ENCODE assay signal across 9 mouse cellular contexts in genomic region chr2:6074891-6075529, GRCm38 (mm10). TPM values are rescaled to one million over a fixed set of nuclear protein-coding genes. Genes with fewer than 3 reads are reported as not detected.
DNase-seq lines count a peak whose midpoint lies in the region; ATAC-seq lines count a peak whose summit lies in the region.
"Had no signal": no experiment of that assay in that cellular context is flagged by ENCODE, and none has a peak within 500 bp of the region (broad histone marks: within the 10 kb centered on the region; RNA-seq: fewer than 3 reads in every experiment).

No protein-coding gene starts in this region.

- H3K4me2 ChIP-seq in heart, embryonic 12.5 days = no peak overlapping the region
- no peak overlapping the region for H3K4me2 ChIP-seq in limb, embryonic 11.5 days (ENCODE audit: low read depth, severe bottlenecking)
- H3K4me2 ChIP-seq: liver, embryonic 13.5 days had no signal

- no peaks in the 10 kb centered on the region; the same call in 1 of the 2 replicates for H3K27me3 ChIP-seq in heart, embryonic 12.5 days (replicated peaks)
- H3K27me3 ChIP-seq in limb, embryonic 11.5 days (ENCODE audit: control insufficient read depth, insufficient read depth, low read length) = no peaks in the 10 kb centered on the region
- H3K27me3 ChIP-seq: liver, embryonic 13.5 days had no signal

- H3K4me1 ChIP-seq in heart, embryonic 12.5 days (replicated peaks) = peaks cover 38% of the 10 kb centered on the region
- peaks cover 7% of the 10 kb centered on the region for H3K4me1 ChIP-seq in limb, embryonic 11.5 days (ENCODE audit: control insufficient read depth, insufficient read depth, low read length)

- H3K27ac ChIP-seq in heart, embryonic 12.5 days (ENCODE audit: poor library complexity, severe bottlenecking) = peak overlapping the region; percentile 73
- no peak overlapping the region for H3K27ac ChIP-seq in limb, embryonic 11.5 days (replicated peaks; ENCODE audit: low read depth, low read length)
- H3K27ac ChIP-seq: liver, embryonic 13.5 days had no signal

- WGBS in heart, embryonic 12.5 days = 41% methylated on average over 10 of the region's 10 CpGs
- WGBS in limb, embryonic 11.5 days = 44% methylated on average over 10 of the region's 10 CpGs

- peak; percentile 40 for ATAC-seq in heart, embryonic 12.5 days (ENCODE audit: insufficient number of reproducible peaks, low FRiP score)
- peak; percentile 33; the same call in 1 of the 2 replicates for ATAC-seq in limb, embryonic 11.5 days (ENCODE audit: insufficient number of reproducible peaks, low FRiP score, low TSS enrichment, low read depth)
- ATAC-seq in inflammation-experienced regulatory T-cells, adult 6 months = no peak

- no peaks in the 10 kb centered on the region for H3K36me3 ChIP-seq in heart, embryonic 12.5 days
- no peaks in the 10 kb centered on the region for H3K36me3 ChIP-seq in limb, embryonic 11.5 days (ENCODE audit: control insufficient read depth, insufficient read depth, low read length)
- H3K36me3 ChIP-seq: liver, embryonic 13.5 days had no signal

- peak; percentile 27 for DNase-seq in urinary bladder, adult 2 months (ENCODE audit: low spot score)
- DNase-seq in urinary bladder, postnatal 10 days (ENCODE audit: low spot score) = no peak
- DNase-seq in limb, embryonic 11.5 days (ENCODE audit: low spot score) = peak; percentile 80
- DNase-seq in urinary bladder, postnatal 25 days (ENCODE audit: low spot score) = peak; percentile 32
- DNase-seq in spleen, adult 12 weeks (ENCODE audit: low spot score) = no peak
- no peak for DNase-seq in cerebellum, adult 11-12 months
- DNase-seq: liver, embryonic 13.5 days had no signal

- no peaks in the 10 kb centered on the region for H3K9me3 ChIP-seq in heart, embryonic 12.5 days (replicated peaks)
- no peaks in the 10 kb centered on the region for H3K9me3 ChIP-seq in limb, embryonic 11.5 days (ENCODE audit: control insufficient read depth, low read length)
- H3K9me3 ChIP-seq: liver, embryonic 13.5 days had no signal

- no peak overlapping the region for H3K4me3 ChIP-seq in heart, embryonic 12.5 days
- no peak overlapping the region for H3K4me3 ChIP-seq in limb, embryonic 11.5 days (ENCODE audit: low read depth, low read length)
- H3K4me3 ChIP-seq: liver, embryonic 13.5 days had no signal

- H3K9ac ChIP-seq in heart, embryonic 12.5 days = no peak overlapping the region
- no peak overlapping the region for H3K9ac ChIP-seq in limb, embryonic 11.5 days (ENCODE audit: low read length)
- H3K9ac ChIP-seq: liver, embryonic 13.5 days had no signal

RNA-seq across cellular contexts. Expression of gene Proser2, which starts 55.0 kb away (rescaled TPM):
- 25.7 and 26.4 TPM in 2 replicates for polyA plus RNA-seq in urinary bladder, adult 2 months (2012; rRNA removed)
- 13.4 and 13.6 TPM in 2 replicates for polyA plus RNA-seq in heart, embryonic 12.5 days (2016; fragmentation: Nextera tagmentation; extraction: Ambion mirVana)
- 3.8 and 4.8 TPM in 2 replicates for polyA plus RNA-seq in limb, embryonic 11.5 days (2014; fragmentation: Nextera tagmentation; extraction: Ambion mirVana)
- under 1 TPM in 1 of 3 experiments, not detected in 2; 0.23 TPM for polyA plus RNA-seq in inflammation-experienced regulatory T-cells, adult 6 months (2017; shearing (Covaris generic))

Comparison
In these comparisons a context has a peak if more than half of its experiments do, and no peak if none do; other contexts are left out.
1. DNase-seq: peak in urinary bladder, adult 2 months (single experiment), limb, embryonic 11.5 days (single experiment) and urinary bladder, postnatal 25 days (single experiment); none in urinary bladder, postnatal 10 days (single experiment), spleen, adult 12 weeks (single experiment) and cerebellum, adult 11-12 months (single experiment).